Mouse (Mus musculus): ENCODE data around the gene Pde3b. TPM values are rescaled to one million over a fixed set of nuclear protein-coding genes. Genes with fewer than 3 reads are reported as not detected.

The Pde3b gene
- 3.6 and 3.9 TPM in 2 replicates for polyA plus RNA-seq (2012; rRNA removed)

GRCm38 (mm10) chr7:114414421-114415335, at the start of gene Pde3b:
TSS of gene Pde3b (plus strand) at chr7:114415281.

GRCm38 (mm10) chr7:114562531-114563241, 147.6 kb downstream of the Pde3b start, which contains the start of gene Cyp2r1:
TSS of gene Cyp2r1 (minus strand) at chr7:114562972.

Other genes with a start within 250 kb of the Pde3b start
- 26.7 and 39.6 TPM in 2 replicates for gene Copb1, start 160.6 kb upstream of the Pde3b start, polyA plus RNA-seq (2012; rRNA removed)
- gene Psma1, start 139.2 kb upstream of the Pde3b start, polyA plus RNA-seq (2012; rRNA removed) = 44.9 and 47.2 TPM in 2 replicates
- gene Cyp2r1, start 147.7 kb downstream of the Pde3b start, polyA plus RNA-seq (2012; rRNA removed) = 1.5 and 1.7 TPM in 2 replicates
- gene Calca, start 221.1 kb downstream of the Pde3b start, polyA plus RNA-seq (2012; rRNA removed) = not detected in 2 replicates